8 mouse cellular contexts compared by ENCODE assay signal in the genomic region with DNA sequence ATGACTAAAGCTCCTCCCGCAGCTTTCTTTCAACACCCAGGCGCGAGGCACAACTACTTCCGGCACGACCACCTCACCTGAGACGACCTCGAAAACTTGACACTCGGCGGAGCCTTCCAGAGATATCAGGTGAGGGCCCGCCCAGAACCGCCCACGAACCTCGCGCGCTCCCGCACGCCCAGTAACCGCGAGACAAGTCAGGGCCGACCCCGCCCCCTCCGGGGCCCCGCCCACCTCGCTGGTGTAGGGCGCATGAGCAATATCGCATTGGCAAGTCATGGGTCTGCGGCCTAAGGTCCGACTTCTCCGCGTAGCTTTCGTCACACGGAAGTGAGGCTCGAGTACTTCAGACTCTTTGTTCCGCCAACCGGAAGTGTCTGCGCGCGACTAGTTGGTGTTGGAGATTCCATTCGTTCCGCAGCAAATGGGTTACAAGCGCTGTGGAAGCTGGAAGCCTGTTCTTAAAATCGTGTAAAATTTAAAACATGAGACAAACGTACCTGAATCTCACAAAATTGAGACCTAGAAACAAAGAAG. TPM values are rescaled to one million over a fixed set of nuclear protein-coding genes. Genes with fewer than 3 reads are reported as not detected.
DNase-seq lines count a peak whose midpoint lies in the region; ATAC-seq lines count a peak whose summit lies in the region.

No protein-coding gene starts in this region.

- peak; percentile 99 for DNase-seq in MEL-GATA-1-ER (ENCODE audit: extremely low read depth, low read depth)
- peak; percentile 99 for DNase-seq in cerebellum, adult 8-10 months
- DNase-seq in forelimb bud, embryonic 11.5 days (ENCODE audit: low read depth, low spot score) = peak; percentile 99
- peak; percentile 97 for DNase-seq in layer of hippocampus, adult 9-10 months (ENCODE audit: low spot score)
- DNase-seq in ovary, postnatal 10 days (ENCODE audit: low spot score) = peak; percentile 96
- peak; percentile 98 for DNase-seq in thymus, postnatal 10 days (ENCODE audit: low spot score in 2 of 2)

- under 1% methylated on average over 43 of the region's 43 CpGs for WGBS in lung, embryonic 16.5 days

- no peaks in the 10 kb centered on the region for H3K27me3 ChIP-seq in lung, embryonic 16.5 days (ENCODE audit: control insufficient read depth, insufficient read depth, low read depth, low read length)

- peaks cover 3% of the 10 kb centered on the region; the same call in 1 of the 2 replicates for H3K36me3 ChIP-seq in lung, embryonic 16.5 days (ENCODE audit: control insufficient read depth, insufficient read depth, low read length)

- H3K4me3 ChIP-seq in lung, embryonic 16.5 days (ENCODE audit: low read length) = peak overlapping the region; percentile 71

- peak overlapping the region; percentile 68 for H3K9ac ChIP-seq in lung, embryonic 16.5 days (ENCODE audit: low read length)

- H3K9me3 ChIP-seq in lung, embryonic 16.5 days (ENCODE audit: control insufficient read depth, low read length) = no peaks in the 10 kb centered on the region

- ATAC-seq in hematopoietic stem cell, adult 5-6 weeks (replicated peaks in 1 of 2; ENCODE audit: insufficient read depth in 1 of 2, low FRiP score in 2 of 2, low TSS enrichment in 1 of 2, low read depth in 1 of 2, poor library complexity in 2 of 2, severe bottlenecking in 2 of 2) = peak; percentile 99
- ATAC-seq in lung, embryonic 16.5 days (ENCODE audit: low read depth) = peak; percentile 99

- peaks cover 10% of the 10 kb centered on the region for H3K4me1 ChIP-seq in lung, embryonic 16.5 days (replicated peaks; ENCODE audit: control insufficient read depth, insufficient read depth, low read length)

- H3K27ac ChIP-seq in lung, embryonic 16.5 days (ENCODE audit: low read length) = peak overlapping the region; percentile 84

- peak overlapping the region; percentile 71 for H3K4me2 ChIP-seq in lung, embryonic 16.5 days (ENCODE audit: low read depth, low read length)

RNA-seq across cellular contexts. Expression of a gene that starts 0.5 kb away (rescaled TPM):
- total RNA-seq in hematopoietic stem cell, adult 5-6 weeks (2017) = 37.3 and 39.4 TPM in 2 replicates
- 65.2 and 65.4 TPM in 2 replicates for polyA plus RNA-seq in lung, embryonic 16.5 days (2015; fragmentation: Nextera tagmentation; extraction: Ambion mirVana)

RNA-seq across cellular contexts. Expression of a gene that starts 25.9 kb away (rescaled TPM):
- total RNA-seq in hematopoietic stem cell, adult 5-6 weeks (2017) = 90.5 and 124 TPM in 2 replicates
- polyA plus RNA-seq in lung, embryonic 16.5 days (2015; fragmentation: Nextera tagmentation; extraction: Ambion mirVana) = 32.5 and 32.9 TPM in 2 replicates

RNA-seq across cellular contexts. Expression of a gene that starts 31.9 kb away (rescaled TPM):
- 205 and 310 TPM in 2 replicates for total RNA-seq in hematopoietic stem cell, adult 5-6 weeks (2017)
- polyA plus RNA-seq in lung, embryonic 16.5 days (2015; fragmentation: Nextera tagmentation; extraction: Ambion mirVana) = 40.4 and 45.8 TPM in 2 replicates

Comparison
In these comparisons a context has a peak if more than half of its experiments do, and no peak if none do; other contexts are left out.
1. Peak in every context shown above with its lines: DNase-seq, ATAC-seq, H3K4me3 ChIP-seq and H3K27ac ChIP-seq.